Mouse (Mus musculus) Patski (cell line): ENCODE results near the gene Ndst2. TPM values are rescaled to one million over a fixed set of nuclear protein-coding genes. Genes with fewer than 3 reads are reported as not detected.

Experiments used
- ATAC-seq: fragments of 100-300 bp; one replicate; pipeline ENCODE4 v1.8.0; 2021
- CTCF ChIA-PET: fragments of 350-600 bp; sonication (Branson Sonifier 250); formaldehyde crosslinking; loops from one replicate; lab custom pipeline; 2022; ENCODE audit warnings: inconsistent platforms; lab: Charles Lee
- POLR2A ChIA-PET: fragments of 350-600 bp; sonication (Branson Sonifier 250); formaldehyde crosslinking; loops from one replicate; lab custom pipeline; 2022; ENCODE audit warnings: antibody characterized with exemption, inconsistent platforms; lab: Charles Lee
- DNase-seq: peaks from one replicate; pipeline ENCODE4 v3.0.0-alpha.2; 2011; ENCODE audit warnings: low read depth, low spot score
- H3K27me3 ChIP-seq: fragments of 371-371 bp; one replicate; pipeline ENCODE4 v1.5.1; 2021
- CTCF ChIP-seq: fragments of 100-300 bp; IDR thresholded peaks from one replicate; pipeline ENCODE4 v1.5.1; 2021
- in situ Hi-C: fragments of 300-500 bp; cut with MboI; formaldehyde crosslinking; loops from 3 replicates; pipeline ENCODE4 v1.11.1; 2018; ENCODE audit warnings: low pct_unique_long_range_greater_than_20kb, mixed read lengths
- polyA plus RNA-seq: library from polyadenylated mRNA; unstranded; gene quantifications from one replicate; pipeline ENCODE4 v1.2.3, GENCODE M21; 2021

Ndst2 gene
- 44.6 TPM for polyA plus RNA-seq

DNA sequence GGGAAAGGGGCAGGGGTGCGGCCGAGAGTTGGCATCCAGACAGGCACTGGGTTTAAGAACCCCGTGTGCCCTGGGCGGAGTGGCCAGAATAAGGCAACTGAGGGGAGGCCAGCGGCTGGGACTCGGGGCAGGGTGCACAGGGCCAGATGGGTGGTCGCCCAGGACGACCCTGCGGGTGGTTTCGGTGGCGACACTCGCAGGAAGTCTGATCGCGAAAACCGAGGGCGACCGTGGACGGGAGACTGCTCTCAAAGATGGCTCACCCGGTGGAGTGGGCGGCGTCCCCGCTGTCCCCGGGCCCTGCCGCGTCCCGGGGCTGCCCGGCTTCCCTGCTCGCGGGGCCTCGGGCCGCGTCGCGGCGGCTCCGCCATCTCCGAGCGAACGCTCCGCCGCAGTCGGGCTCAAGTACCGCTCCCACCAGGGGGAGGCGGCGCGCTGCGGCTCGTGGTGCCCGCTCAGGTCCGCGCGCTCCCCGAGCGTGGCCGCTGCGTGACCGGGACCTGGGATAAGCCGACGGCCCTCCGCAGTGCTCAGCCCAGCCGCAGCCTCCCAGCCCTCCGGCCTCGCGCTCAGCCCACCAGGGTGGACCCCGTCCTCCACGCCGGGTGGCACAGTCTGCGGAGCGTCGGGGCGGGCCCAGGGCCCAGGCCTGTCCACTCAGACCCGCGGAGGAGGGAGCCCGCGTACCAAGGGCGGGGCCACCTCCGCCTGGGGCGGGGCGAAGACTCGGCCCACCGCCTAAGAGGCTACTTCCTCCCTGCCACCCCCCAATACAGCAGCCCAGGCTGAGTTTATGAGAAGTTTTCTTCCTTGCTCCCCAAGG is at the start of gene Ndst2:
Gene Ndst2, minus strand, starts transcription at position 611 of the 823 bp plus-strand sequence.
- CTCF ChIA-PET, result interaction anchor here (1.2 to 1.7 kb wide), 2 partner anchors 10 to 17 kb away, joined by 5 to 6 read pairs; no protein-coding TSS in a partner anchor
- no peaks in the 10 kb centered on the region for H3K27me3 ChIP-seq
- ATAC-seq (peak; percentile 82), DNase-seq (no peak)
- POLR2A ChIA-PET, result interaction anchor here (1.0 to 1.4 kb wide), 3 partner anchors 26 to 61 kb away, joined by 3 to 4 read pairs (median 4); partner anchors contain the start of gene Zswim8
- TF ChIP-seq CTCF, result no peak
- in situ Hi-C loops, result no loop called here

DNA sequence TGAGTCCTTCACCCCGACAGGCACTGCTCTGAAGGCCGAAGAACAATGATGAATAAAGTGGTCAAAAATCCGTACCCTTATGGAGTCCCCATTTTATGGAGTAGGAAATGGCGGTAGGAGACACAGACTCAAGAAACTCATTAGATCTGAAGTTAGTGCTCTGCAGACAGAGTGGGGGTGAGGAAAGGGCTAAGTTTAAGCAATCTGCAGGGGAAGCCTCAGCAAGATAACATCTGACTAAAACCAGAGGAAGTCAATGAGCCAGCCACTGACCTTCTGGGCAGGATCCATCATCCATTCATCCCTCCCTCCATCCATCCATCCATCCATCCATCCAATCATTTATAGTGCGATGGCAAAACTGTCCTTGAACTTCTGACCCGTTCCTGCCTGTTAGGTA is 49.2 kb upstream of the Ndst2 start:
- ATAC-seq, result no peak
- in situ Hi-C loops, result no loop called here
- no peak for TF ChIP-seq CTCF
- no peak for DNase-seq
- POLR2A ChIA-PET, result no interaction called here
- CTCF ChIA-PET, result no interaction called here
- no peaks in the 10 kb centered on the region for H3K27me3 ChIP-seq

DNA sequence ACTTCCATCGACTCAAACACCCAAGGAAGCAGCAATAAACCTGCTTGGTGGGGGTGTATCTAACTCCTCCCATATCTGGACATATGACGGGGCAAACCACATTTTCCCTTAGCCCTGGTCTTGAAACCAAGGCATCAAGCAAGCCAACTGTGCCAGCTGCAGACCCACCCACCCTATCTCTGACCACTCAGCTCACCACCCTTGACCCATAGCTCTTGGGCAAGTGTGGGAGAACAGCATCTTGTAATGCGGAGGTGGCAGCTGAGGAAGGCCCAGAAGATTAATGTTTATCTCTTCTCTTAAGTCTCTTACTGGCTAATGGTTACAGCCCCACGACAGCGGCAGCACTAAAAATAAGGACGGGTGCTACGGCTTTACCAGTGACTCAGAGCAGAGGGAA is 48.5 kb upstream of the Ndst2 start:
- ChIA-PET POLR2A (no interaction called here), CTCF (no interaction called here)
- TF ChIP-seq CTCF, result no peak
- no peaks in the 10 kb centered on the region for H3K27me3 ChIP-seq
- ATAC-seq, result no peak
- no peak for DNase-seq
- in situ Hi-C loops, result no loop called here

DNA sequence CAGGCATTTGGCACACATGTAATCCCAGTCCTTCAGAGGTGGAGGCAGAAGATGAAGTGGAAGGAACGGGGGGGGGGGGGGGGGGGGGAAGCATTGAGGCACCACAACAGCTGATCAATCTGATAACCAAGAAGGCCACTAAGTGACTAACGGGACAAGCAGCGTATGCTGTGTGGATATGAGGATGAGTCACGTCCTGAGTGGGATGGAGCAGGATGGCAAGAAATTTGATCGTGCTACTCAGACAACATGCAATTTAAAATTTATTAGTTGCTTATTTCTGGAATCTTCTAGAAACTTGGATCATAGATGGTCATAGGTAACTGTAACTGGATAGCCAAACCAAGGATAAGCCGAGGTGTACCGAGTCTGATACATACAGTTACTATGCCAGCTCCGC is 45.9 kb upstream of the Ndst2 start:
- ATAC-seq, result no peak
- in situ Hi-C loops, result no loop called here
- no peaks in the 10 kb centered on the region for H3K27me3 ChIP-seq
- ChIA-PET CTCF (interaction anchor here (1.9 kb wide), 1 partner anchor 12 kb away, joined by 7 read pairs; no protein-coding TSS in a partner anchor), POLR2A (no interaction called here)
- no peak for TF ChIP-seq CTCF
- DNase-seq, result no peak

DNA sequence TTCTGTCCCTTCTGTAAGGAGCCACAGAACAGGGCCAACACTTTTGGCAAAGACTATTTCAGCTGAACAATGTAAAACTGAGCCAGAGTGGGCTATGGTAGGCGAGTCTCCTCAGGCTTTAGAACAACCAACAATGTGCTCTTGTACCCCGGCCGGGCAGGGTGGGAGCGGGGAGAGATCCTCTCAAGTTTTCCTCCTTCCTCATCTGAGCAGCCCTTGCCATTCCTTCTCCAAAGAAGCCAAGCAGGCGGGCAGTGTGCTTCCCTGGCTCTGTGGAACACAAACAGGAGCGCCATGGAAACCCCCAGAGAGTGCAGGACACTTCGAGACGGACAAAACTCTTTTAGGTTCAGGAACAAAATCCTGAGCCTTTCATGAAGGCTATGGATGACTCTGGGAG is 44.1 kb upstream of the Ndst2 start:
- in situ Hi-C loops, result no loop called here
- ChIA-PET CTCF (interaction anchor here (1.4 kb wide), 1 partner anchor 16 kb away, joined by 3 read pairs; the partner anchor contains the start of gene Camk2g), POLR2A (no interaction called here)
- ATAC-seq, result no peak
- no peak for TF ChIP-seq CTCF
- DNase-seq, result no peak
- H3K27me3 ChIP-seq, result no peaks in the 10 kb centered on the region

DNA sequence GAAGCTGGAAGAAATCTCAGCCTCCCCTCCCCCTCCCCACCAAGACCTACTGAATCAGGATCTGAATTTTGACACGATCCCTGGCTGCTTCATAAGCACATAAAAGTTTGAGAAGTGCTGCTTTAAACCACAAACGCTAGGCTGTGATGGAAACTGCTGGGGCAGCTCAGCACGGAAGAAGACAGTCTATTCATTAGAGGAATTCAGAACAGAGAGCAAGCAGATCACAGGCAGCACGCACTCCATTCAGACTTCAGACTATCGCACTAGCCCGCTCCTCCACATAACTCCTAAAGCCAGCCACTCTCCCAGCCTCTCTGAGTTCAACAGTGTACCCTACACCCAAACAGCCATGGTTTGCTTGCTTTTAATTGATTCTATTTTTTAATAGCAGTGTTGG is 41.3 kb upstream of the Ndst2 start:
- TF ChIP-seq CTCF, result no peak
- ChIA-PET POLR2A (no interaction called here), CTCF (interaction anchor here (1.1 to 1.4 kb wide), 2 partner anchors 10 to 28 kb away, joined by 4 to 5 read pairs; no protein-coding TSS in a partner anchor)
- DNase-seq (no peak), ATAC-seq (no peak)
- H3K27me3 ChIP-seq, result no peaks in the 10 kb centered on the region
- in situ Hi-C loops, result no loop called here

DNA sequence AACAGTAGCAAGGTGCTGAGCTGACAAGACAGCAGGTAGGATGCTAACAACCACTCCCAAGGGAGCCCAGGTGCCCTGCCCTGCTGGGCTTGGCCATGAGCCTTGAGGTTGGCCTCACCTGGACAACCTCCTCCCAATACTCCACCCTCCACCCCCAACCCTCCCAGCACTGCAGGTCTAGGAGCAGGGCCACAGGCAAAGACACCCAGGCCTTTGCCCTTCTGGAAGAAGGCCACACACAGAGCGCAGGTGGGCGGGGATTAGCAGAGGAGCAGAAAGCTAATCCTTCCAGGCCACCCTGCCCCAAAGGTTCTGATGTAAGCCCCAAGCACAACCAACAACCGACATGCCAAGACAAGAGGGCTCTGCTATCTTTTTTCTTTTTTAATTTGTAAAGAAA is 39.0 kb upstream of the Ndst2 start:
- no peaks in the 10 kb centered on the region for H3K27me3 ChIP-seq
- CTCF ChIA-PET, result interaction anchor here (1.0 to 1.6 kb wide), 2 partner anchors 26 to 30 kb away, joined by 4 read pairs; no protein-coding TSS in a partner anchor
- TF ChIP-seq CTCF, result no peak
- POLR2A ChIA-PET, result interaction anchor here (1.4 kb wide), 1 partner anchor 20 kb away, joined by 5 read pairs; the partner anchor contains the start of gene Camk2g
- in situ Hi-C loops, result no loop called here
- ATAC-seq (no peak), DNase-seq (no peak)

DNA sequence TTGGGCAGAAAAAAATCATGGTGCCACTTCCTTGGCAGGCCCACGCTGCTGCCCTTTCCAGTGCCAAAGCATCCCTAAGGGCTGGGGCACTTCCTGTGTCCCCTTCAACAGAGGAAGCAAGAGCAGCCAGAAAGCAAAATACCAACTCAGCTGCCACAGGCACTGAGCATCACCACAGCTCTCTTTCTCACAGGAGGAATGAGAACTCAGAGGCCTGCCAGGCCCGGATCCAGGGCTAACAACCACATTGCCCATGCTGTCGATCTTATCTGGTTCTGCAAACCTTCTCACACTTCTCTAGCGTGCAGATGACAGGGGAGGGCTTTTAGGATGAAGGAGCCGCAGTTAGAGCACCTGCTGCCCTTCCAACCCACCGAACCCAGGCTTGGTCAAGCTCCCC is 38.4 kb upstream of the Ndst2 start:
- no peak for ATAC-seq
- TF ChIP-seq CTCF, result no peak
- H3K27me3 ChIP-seq, result no peaks in the 10 kb centered on the region
- ChIA-PET CTCF (interaction anchor here (1.6 kb wide), 1 partner anchor 26 kb away, joined by 4 read pairs; no protein-coding TSS in a partner anchor), POLR2A (interaction anchor here (1.4 kb wide), 1 partner anchor 21 kb away, joined by 5 read pairs; the partner anchor contains the start of gene Camk2g)
- DNase-seq, result no peak
- in situ Hi-C loops, result no loop called here

DNA sequence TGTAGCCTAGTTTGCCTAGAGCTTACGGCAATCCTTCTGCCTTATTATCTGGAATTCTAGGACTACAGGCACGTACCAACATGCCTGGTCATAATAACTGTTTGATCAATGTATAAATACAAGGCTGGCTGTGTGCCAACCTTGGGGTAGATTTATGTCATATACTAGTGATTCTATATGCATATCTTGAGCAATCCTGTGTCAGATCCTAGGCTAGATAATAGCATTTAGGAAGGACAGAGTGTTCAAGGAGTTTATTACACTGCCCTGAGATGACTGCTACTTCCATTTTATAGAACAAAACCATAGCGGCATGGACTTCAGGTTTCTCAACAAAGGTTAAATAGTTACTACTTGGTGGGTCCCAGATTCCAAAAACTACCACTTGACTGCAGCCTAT is 37.6 kb upstream of the Ndst2 start:
- CTCF ChIA-PET, result no interaction called here
- in situ Hi-C loops, result no loop called here
- POLR2A ChIA-PET, result no interaction called here
- no peak for ATAC-seq
- H3K27me3 ChIP-seq, result no peaks in the 10 kb centered on the region
- no peak for DNase-seq
- no peak for TF ChIP-seq CTCF

DNA sequence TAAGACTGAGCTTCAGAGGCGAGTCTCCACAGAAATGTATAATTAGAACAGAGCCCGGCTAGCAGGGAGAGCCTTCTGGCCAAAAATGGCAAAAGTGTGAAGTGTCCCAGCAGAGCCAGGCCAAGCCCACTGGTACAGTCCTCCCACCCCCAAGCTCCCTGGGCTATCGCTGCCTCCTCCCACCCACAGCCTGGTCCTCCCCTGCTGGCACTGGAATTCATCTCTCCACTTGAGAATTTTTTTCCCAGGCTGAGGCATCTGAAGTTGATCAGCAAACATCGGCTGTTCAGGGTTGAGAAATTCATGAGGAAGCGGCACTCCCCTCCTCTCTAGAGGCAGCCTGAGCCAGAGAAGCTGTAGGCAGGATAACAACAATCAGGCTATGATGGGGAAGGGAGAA is 34.2 kb upstream of the Ndst2 start:
- no peak for ATAC-seq
- TF ChIP-seq CTCF, result no peak
- POLR2A ChIA-PET, result no interaction called here

More for the DNA sequence above, 34.2 kb upstream of the Ndst2 start:
- in situ Hi-C loops, result loop anchor here (5.0 kb wide), 1 partner anchor 34 kb away; no protein-coding TSS in a partner anchor
- CTCF ChIA-PET, result interaction anchor here (1.3 to 2.2 kb wide), 3 partner anchors 12 to 34 kb away, joined by 3 to 7 read pairs (median 4); no protein-coding TSS in a partner anchor
- no peak for DNase-seq
- H3K27me3 ChIP-seq, result no peaks in the 10 kb centered on the region
